Mouse (Mus musculus): ENCODE data around the gene Cavin2.

The Cavin2 gene

GRCm38 (mm10) chr1:51288755-51289619 is at the start of gene Cavin2:
Cavin2 (plus strand) TSS chr1:51289126.
- DNase-seq = no peak

GRCm38 (mm10) chr1:51241311-51241986 is 47.5 kb upstream of the Cavin2 start:
- DNase-seq = no peak

GRCm38 (mm10) chr1:51243294-51243693 is 45.6 kb upstream of the Cavin2 start:
- peak; percentile 94 for DNase-seq

GRCm38 (mm10) chr1:51243869-51244268 is 45.1 kb upstream of the Cavin2 start:
- no peak for DNase-seq

DNA sequence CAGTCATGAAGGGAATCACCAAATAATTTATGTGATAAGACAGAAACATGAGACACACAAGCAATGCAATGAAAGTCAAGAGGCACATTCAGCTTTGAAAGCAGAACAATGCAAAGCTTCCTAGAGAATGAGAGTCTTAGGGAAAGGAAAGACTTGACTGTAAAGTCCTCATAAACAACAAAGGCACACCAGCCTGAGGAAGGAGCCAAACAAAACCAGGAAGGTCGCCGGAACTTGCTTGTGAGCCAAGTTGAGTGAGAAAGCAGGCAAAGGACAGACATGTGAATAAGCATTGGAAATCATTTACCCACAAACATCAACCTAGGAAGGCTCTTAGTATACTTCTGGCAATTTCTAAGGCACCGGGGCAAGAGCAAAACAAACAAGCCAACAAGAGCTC is 43.5 kb upstream of the Cavin2 start:
- no peak for DNase-seq

DNA sequence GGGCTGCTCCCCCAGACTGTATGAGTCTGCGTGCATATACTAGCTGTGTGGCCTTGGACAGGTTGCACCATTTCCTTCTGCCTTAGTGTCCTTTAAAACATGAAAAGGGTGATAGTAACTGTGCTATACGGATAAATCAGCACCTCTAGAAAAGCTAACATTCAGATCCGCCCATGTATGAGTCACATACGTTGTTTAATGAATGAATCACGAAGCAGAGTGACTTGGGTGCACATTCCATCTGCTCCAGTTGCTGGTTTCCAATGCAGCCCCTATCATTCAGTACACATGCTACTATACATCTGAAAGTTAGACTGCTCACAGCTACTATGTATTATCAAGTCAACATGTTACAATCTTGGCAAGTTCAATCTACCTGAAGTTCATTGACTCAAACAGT is 38.6 kb upstream of the Cavin2 start:
- no peak for DNase-seq

GRCm38 (mm10) chr1:51265118-51265800 is 23.7 kb upstream of the Cavin2 start:
- no peak for DNase-seq

- no peak for DNase-seq
Measured at GRCm38 (mm10) chr1:51265926-51266325, 23.0 kb upstream of the Cavin2 start.

DNA sequence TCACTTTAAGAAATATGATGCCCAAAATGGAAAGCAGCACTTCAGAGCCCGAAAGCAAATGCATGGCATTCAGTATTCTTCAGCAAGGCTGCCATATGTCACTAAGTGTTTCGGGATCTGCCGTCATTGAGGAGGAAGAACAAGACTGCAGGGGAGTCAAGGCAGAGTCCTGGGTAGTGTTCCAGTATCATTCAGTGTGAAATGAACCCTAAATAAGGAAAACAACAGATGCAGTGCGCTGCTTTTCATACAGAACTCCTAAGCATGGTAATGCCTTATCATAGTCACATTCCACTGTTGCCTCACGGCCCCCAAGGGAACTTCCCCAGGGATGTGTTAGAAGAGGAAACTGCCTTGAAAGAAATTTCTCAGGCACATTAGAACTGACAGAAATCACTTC is 21.8 kb upstream of the Cavin2 start:
- DNase-seq = no peak

DNA sequence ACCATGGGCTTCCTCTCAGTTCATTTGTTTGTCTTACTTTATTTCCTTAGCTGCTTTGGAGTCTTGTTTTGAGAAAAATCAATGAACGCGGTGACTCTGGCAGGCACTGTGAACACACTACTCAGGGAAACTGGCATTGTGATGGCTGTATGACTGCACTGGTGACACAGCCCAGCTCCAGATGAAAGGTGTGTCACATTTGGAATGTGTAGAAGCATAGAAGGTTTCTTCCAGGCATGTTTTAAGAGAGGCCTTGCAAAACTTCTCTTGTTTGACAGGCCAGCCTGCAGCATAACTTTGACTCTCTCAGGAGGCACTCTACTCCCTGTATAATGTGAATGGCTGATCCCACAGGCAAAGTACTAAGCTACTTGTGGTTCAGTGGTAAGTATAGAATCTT is 20.7 kb upstream of the Cavin2 start:
- no peak for DNase-seq

- DNase-seq = no peak
Measured at GRCm38 (mm10) chr1:51270196-51270935, 18.6 kb upstream of the Cavin2 start.

GRCm38 (mm10) chr1:51271845-51272244 is 17.1 kb upstream of the Cavin2 start:
- no peak for DNase-seq

GRCm38 (mm10) chr1:51272583-51273201 is 16.2 kb upstream of the Cavin2 start:
- DNase-seq = no peak

GRCm38 (mm10) chr1:51277879-51278567 is 10.9 kb upstream of the Cavin2 start:
- DNase-seq = no peak

GRCm38 (mm10) chr1:51288201-51288600 is 725 bp upstream of the Cavin2 start:
- DNase-seq = no peak

DNA sequence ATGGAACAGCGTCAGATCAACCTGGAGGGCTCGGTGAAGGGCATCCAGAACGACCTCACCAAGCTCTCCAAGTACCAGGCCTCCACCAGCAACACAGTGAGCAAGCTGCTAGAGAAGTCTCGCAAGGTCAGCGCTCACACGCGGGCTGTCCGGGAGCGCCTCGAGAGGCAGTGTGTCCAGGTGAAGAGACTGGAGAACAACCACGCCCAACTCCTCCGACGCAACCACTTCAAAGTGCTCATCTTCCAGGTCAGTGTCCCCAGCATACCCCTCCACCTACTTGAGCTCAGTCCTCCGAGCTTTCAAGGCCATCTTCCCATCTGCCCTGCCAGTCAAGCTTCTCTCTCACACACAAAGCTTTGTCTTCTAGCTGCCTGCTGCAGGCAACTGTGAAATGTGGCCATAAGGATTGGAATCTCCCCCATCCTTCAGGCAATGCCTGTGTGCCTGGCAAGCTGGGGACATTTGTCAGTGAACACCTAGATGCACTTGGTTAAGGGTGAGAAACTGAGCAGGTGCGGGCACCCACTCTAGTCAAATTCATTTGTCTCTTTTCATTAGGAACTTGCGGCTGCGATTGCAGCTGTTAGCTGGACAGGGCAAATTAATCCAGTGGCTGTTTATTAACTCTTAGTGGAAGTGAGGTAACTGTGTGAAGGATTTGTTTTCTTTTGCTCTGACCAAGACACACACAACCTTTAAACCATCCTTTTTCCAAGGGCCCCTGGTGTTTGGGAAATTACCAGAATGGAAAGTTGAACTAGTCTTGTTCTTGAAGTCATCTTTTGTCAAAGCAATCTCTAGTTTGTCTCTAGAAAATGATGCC is 907 bp downstream of the Cavin2 start:
- DNase-seq = no peak

- no peak for DNase-seq
Measured at GRCm38 (mm10) chr1:51290634-51291033, 1.7 kb downstream of the Cavin2 start.

- DNase-seq = no peak
Measured at GRCm38 (mm10) chr1:51292348-51292747, 3.4 kb downstream of the Cavin2 start.

- no peak for DNase-seq
Measured at GRCm38 (mm10) chr1:51300295-51300930, 11.5 kb downstream of the Cavin2 start.

DNA sequence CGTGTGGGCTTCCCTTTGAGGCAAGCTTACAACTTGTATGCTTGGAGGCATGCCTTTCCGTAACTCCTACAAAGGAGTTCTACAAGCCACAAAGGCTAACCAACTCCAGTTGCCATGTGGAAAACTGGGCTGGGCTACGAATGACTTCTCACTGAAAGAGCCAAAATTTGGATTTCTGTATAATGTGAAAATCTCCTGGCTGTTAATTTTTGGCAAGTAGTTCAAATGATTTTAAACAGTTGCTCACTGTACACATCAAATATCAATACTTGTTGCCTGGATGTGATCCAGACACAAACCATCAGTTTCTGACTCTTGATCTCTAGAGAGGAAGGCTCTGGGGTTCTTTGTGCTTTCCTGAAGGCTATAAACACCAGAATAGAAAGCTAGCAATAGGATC is 18.1 kb downstream of the Cavin2 start:
- no peak for DNase-seq

Data from cerebellum, adult 11-12 months (tissue).